Mouse (Mus musculus): ENCODE measurements at regions not wholly inside any gene's neighbourhood (a gene's known extent, or its start where the extent isn't known, plus 50 kb on each side); places are given as distances from the start of the nearest gene placed in this dataset.

- no peak overlapping the region for H3K4me3 ChIP-seq (ENCODE audit: control insufficient read depth in 1 of 2, insufficient read depth in 1 of 2, low read depth in 2 of 2, low read length in 2 of 2)
- DNase-seq (ENCODE audit: low read depth, low spot score) = no peak
- H3K27me3 ChIP-seq (ENCODE audit: control insufficient read depth in 1 of 2, insufficient read depth in 2 of 2, low read length in 2 of 2) = no peaks in the 10 kb centered on the region
- H3K9ac ChIP-seq (ENCODE audit: control insufficient read depth, low read depth, low read length, poor library complexity, severe bottlenecking) = no peak overlapping the region
- no peaks in the 10 kb centered on the region for H3K79me2 ChIP-seq (ENCODE audit: control insufficient read depth, insufficient read depth, low read length, poor library complexity)
- H3K4me1 ChIP-seq (ENCODE audit: control insufficient read depth in 1 of 2, insufficient read depth in 2 of 2, low read length in 2 of 2) = no peaks in the 10 kb centered on the region
- no peak overlapping the region for H3K27ac ChIP-seq (ENCODE audit: control insufficient read depth, low read depth, low read length)
- TF ChIP-seq HCFC1 (IDR thresholded peaks at IDR 0.05; ENCODE audit: low read depth, low read length) (no peak), SIN3A (IDR thresholded peaks at IDR 0.05; ENCODE audit: low read length) (no peak), ZMIZ1 (IDR thresholded peaks at IDR 0.05; ENCODE audit: low read depth, low read length) (no peak), E2F4 (IDR thresholded peaks at IDR 0.05; ENCODE audit: borderline replicate concordance, low read depth, low read length) (no peak), GABPA (IDR thresholded peaks at IDR 0.05; ENCODE audit: low read depth, low read length) (no peak), UBTF (IDR thresholded peaks at IDR 0.05; ENCODE audit: borderline replicate concordance, insufficient read depth, low read depth, low read length) (no peak), GATA1 (IDR thresholded peaks at IDR 0.05; ENCODE audit: low read depth, low read length) (no peak), BHLHE40 (IDR thresholded peaks at IDR 0.05; ENCODE audit: borderline replicate concordance, low read depth, low read length) (no peak), ZNF384 (IDR thresholded peaks at IDR 0.05; ENCODE audit: low read depth, low read length) (no peak), TBP (IDR thresholded peaks at IDR 0.05; ENCODE audit: low read depth, low read length) (no peak), MYB (IDR thresholded peaks at IDR 0.05; ENCODE audit: low read depth, low read length) (no peak), NELFE (IDR thresholded peaks at IDR 0.05; ENCODE audit: low read depth, low read length) (no peak), MYC (IDR thresholded peaks at IDR 0.05; ENCODE audit: low read depth, low read length) (no peak), SMC3 (IDR thresholded peaks at IDR 0.05; ENCODE audit: low read depth, low read length) (no peak), TCF12 (IDR thresholded peaks at IDR 0.05; ENCODE audit: low read depth, low read length) (no peak), POLR2A (IDR thresholded peaks at IDR 0.05; ENCODE audit: control insufficient read depth in 1 of 2, insufficient read depth in 1 of 2, low read depth in 1 of 2, low read length in 2 of 2, poor library complexity in 1 of 2) (no peak), MAFK (IDR thresholded peaks at IDR 0.05; ENCODE audit: borderline replicate concordance, low read depth, low read length) (no peak)
- H3K36me3 ChIP-seq (ENCODE audit: control insufficient read depth in 1 of 2, insufficient read depth in 2 of 2, low read length in 2 of 2) = no peaks in the 10 kb centered on the region
- H3K9me3 ChIP-seq (replicated peaks; ENCODE audit: insufficient read depth, low read length) = no peaks in the 10 kb centered on the region
Observed at GRCm38 (mm10) chr8:113489436-113490107, 145.8 kb upstream of the Mon1b start.

- Histone ChIP-seq H3K27me3 (ENCODE audit: control insufficient read depth in 1 of 2, insufficient read depth in 2 of 2, low read length in 2 of 2) (no peaks in the 10 kb centered on the region), H3K9ac (ENCODE audit: control insufficient read depth, low read depth, low read length, poor library complexity, severe bottlenecking) (no peak overlapping the region), H3K36me3 (ENCODE audit: control insufficient read depth in 1 of 2, insufficient read depth in 2 of 2, low read length in 2 of 2) (no peaks in the 10 kb centered on the region), H3K4me3 (ENCODE audit: control insufficient read depth in 1 of 2, insufficient read depth in 1 of 2, low read depth in 2 of 2, low read length in 2 of 2) (no peak overlapping the region), H3K79me2 (ENCODE audit: control insufficient read depth, insufficient read depth, low read length, poor library complexity) (no peaks in the 10 kb centered on the region), H3K27ac (ENCODE audit: control insufficient read depth, low read depth, low read length) (no peak overlapping the region), H3K9me3 (replicated peaks; ENCODE audit: insufficient read depth, low read length) (no peaks in the 10 kb centered on the region), H3K4me1 (ENCODE audit: control insufficient read depth in 1 of 2, insufficient read depth in 2 of 2, low read length in 2 of 2) (no peaks in the 10 kb centered on the region)
- no peak for DNase-seq (ENCODE audit: low read depth, low spot score)
- TF ChIP-seq KAT2A (conservative IDR thresholded peaks at IDR 0.05; ENCODE audit: low read depth, low read length) (no peak), POLR2A (IDR thresholded peaks at IDR 0.05; ENCODE audit: control insufficient read depth in 1 of 2, insufficient read depth in 1 of 2, low read depth in 1 of 2, low read length in 2 of 2, poor library complexity in 1 of 2) (no peak), MAFK (IDR thresholded peaks at IDR 0.05; ENCODE audit: borderline replicate concordance, low read depth, low read length) (no peak), EP300 (IDR thresholded peaks at IDR 0.05; ENCODE audit: low read depth in 1 of 2, low read length in 2 of 2) (no peak), MYB (IDR thresholded peaks at IDR 0.05; ENCODE audit: low read depth, low read length) (no peak), SMC3 (IDR thresholded peaks at IDR 0.05; ENCODE audit: low read depth, low read length) (no peak), TCF12 (IDR thresholded peaks at IDR 0.05; ENCODE audit: low read depth, low read length) (no peak), ETS1 (IDR thresholded peaks at IDR 0.05; ENCODE audit: low read depth, low read length) (no peak), CTCF (IDR thresholded peaks at IDR 0.05 in 2 of 3, conservative IDR thresholded peaks at IDR 0.05 in 1 of 3; ENCODE audit: control insufficient read depth in 1 of 3, insufficient read depth in 1 of 3, low read depth in 2 of 3, low read length in 3 of 3, poor library complexity in 1 of 3, severe bottlenecking in 1 of 3) (no peak), ZKSCAN1 (IDR thresholded peaks at IDR 0.05; ENCODE audit: low read depth, low read length) (no peak), ELF1 (IDR thresholded peaks at IDR 0.05; ENCODE audit: low read depth, low read length) (no peak)
Observed at GRCm38 (mm10) chr8:113490891-113491290, 144.5 kb upstream of the Mon1b start.
